Mouse (Mus musculus) heart, postnatal 0 days (tissue): ENCODE measurements around the gene Slc11a2.

Source experiments
- CTCF ChIP-seq: IDR thresholded peaks from 2 replicates; pipeline ENCODE4 v1.5.1; 2016; ENCODE audit warnings: antibody characterized with exemption, control low read depth, low read depth
- EP300 ChIP-seq: IDR thresholded peaks from 2 replicates; pipeline ENCODE4 v1.6.1; 2016; ENCODE audit warnings: antibody characterized with exemption, low read depth

DNA sequence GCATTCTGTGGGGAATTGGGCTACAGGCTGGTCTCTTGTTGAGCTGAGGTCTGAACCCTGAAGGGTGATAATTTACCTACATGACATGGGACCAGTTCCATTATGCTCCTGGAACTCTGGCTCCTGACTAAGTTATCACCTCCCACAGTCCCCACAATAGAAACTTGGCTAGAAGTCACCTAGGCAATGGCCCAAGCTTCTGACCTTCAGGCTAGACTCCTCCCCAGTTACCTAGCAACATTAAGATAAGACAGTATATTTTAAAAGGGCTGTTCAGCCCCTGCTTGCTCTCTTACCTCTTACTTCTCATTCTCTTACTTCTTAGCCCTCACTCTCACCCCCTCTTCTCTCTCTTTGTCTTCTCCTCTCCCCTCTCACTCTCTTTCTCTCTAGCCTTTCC is 79.4 kb downstream of the Slc11a2 start:
- no peak for TF ChIP-seq CTCF
- TF ChIP-seq EP300 = no peak
